Mouse (Mus musculus): Measurements from ENCODE around the gene 1700018F24Rik.
"Not testable (repeated sequence)": the region's sequence is repeated elsewhere in the genome, so short reads cannot be mapped to it uniquely, and the experiment has no call there.

Gene 1700018F24Rik

GRCm38 (mm10) chr5:145042690-145043089, at the start of gene 1700018F24Rik:
Gene 1700018F24Rik (plus strand): TSS chr5:145042990.
- CTCF ChIA-PET: not testable (repeated sequence)

- CTCF ChIA-PET: no interaction called here
Measured at GRCm38 (mm10) chr5:144998491-144998890, 44.3 kb upstream of the 1700018F24Rik start.

DNA sequence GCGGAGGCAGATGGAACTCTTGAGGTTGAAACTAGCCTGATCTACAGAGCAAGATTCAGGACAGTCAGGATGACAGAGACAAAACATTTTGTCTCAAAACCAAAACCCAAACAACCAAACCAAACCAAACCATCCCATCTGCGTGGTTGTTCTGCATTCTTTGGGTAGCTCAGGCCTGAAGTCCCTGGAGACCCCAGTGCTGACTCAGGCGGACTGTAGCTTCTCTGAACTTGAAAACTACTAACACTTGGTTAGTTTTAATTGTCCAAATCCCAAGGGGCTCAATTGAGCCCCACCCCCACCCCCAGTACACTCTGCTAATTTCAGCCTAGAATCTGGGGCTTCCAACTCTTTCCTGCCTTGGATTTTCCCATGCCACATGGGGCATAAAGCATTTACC, 39.4 kb upstream of the 1700018F24Rik start:
- CTCF ChIA-PET: no interaction called here

GRCm38 (mm10) chr5:145004495-145004894, 38.3 kb upstream of the 1700018F24Rik start:
- CTCF ChIA-PET: no interaction called here

- CTCF ChIA-PET: no interaction called here
Measured at GRCm38 (mm10) chr5:145005596-145005995, 37.2 kb upstream of the 1700018F24Rik start.

DNA sequence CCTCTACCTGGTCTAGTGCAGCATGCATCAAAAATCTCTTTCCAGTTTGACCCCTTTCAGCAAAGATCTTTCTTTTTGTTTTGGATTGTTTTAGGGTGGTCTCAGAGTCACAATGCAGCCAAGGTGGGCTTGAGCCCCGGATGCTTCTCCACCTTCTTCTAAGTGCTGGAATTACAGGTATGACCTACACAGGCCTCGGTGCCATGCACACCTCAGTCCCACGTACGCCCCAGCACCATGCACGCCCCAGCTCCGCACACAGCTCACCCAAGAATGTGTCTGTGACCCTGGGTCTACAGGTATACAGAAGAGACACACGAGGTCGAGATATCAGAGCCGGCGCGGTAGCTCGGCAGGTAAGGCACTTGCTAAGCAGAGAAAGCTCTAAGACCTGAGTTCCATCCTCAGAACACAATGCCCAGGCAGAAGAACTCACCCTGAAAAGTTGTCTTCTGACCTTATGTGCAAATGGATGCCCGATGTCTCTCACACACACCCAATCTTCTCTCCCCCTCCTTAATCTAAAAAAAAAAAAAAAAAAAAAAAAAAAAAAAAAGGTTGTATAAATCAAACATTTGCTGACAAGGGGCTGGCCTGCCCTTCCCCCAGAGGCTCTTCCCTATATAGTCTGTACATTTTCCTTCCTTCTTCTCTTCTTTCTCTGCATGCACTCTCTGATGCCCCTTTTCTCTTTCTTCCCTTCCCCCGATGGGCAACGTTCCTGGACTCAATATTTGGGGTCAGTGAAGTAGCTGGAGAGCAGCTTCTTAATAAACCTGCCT, 33.7 kb upstream of the 1700018F24Rik start:
- CTCF ChIA-PET: interaction anchor here (0.7 kb wide), 1 partner anchor 620 kb away, joined by 3 read pairs; no protein-coding TSS in a partner anchor

DNA sequence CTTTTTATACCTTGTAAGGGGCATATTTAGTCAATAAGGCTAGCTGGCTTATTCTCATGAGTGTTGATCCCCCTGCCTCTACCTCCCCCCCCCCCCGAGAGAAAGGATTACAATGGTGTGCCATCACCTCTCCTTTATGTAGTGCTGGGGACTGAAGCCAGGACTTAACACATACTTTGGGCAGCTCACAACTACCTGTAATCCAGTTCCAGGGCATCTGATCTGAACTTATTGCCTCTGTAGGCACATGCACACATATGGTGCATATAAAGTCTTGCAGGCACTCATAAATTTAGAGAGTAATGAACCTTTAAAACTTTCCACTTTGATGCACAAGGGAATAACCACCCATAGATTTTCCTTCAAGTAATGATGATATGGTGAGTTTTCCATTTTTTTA, 28.5 kb upstream of the 1700018F24Rik start:
- CTCF ChIA-PET: interaction anchor here (0.6 kb wide), 1 partner anchor 1447 kb away, joined by 4 read pairs; no protein-coding TSS in a partner anchor

DNA sequence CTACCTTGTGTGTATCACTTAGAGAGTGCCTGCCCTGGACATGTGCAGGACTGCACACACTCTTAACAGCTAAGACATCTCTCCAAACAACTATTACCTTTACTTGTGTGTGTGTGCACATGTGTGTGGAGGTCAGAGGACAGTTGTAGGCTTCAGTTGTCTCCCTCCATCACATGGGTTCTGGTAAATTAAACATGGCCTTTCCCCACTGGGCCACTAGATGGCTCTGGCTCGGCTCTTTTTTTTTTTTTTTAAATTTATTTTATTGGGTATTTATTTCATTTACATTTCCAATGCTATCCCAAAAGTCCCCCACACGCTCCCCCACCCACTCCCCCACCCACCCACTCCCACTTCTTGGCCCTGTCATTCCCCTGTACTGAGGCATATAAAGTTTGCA, 26.0 kb upstream of the 1700018F24Rik start:
- CTCF ChIA-PET: not testable (repeated sequence)

- CTCF ChIA-PET: not testable (repeated sequence)
Measured at GRCm38 (mm10) chr5:145020254-145020653, 22.5 kb upstream of the 1700018F24Rik start.

GRCm38 (mm10) chr5:145020712-145021111, 22.1 kb upstream of the 1700018F24Rik start:
- CTCF ChIA-PET: not testable (repeated sequence)

- CTCF ChIA-PET: not testable (repeated sequence)
Measured at GRCm38 (mm10) chr5:145030476-145030875, 12.3 kb upstream of the 1700018F24Rik start.

- CTCF ChIA-PET: not testable (repeated sequence)
Measured at GRCm38 (mm10) chr5:145032391-145032790, 10.4 kb upstream of the 1700018F24Rik start, which contains the start of gene Gm4871. Gene Gm4871 (minus strand): TSS chr5:145032754.

DNA sequence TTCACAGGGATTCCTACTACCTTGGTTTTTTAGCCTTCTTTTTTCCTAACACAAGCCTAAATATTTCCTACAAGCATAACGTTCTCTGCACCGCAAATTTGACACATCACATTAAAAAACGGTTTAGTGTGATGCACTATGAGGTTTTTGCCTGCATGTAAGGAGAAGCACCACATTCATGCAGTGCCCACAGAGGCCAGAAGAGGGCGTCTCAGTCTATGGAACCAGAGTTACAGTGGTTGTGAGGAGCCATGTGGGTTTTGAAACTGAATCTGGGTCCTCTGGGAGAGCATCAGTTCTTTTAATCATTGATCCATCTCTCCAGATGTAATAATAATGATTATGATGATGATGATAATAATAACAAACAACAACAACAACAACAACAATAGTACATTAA, 1.2 kb upstream of the 1700018F24Rik start:
- CTCF ChIA-PET: no interaction called here

- CTCF ChIA-PET: not testable (repeated sequence)
Measured at GRCm38 (mm10) chr5:145054187-145054586, 11.4 kb downstream of the 1700018F24Rik start.

DNA sequence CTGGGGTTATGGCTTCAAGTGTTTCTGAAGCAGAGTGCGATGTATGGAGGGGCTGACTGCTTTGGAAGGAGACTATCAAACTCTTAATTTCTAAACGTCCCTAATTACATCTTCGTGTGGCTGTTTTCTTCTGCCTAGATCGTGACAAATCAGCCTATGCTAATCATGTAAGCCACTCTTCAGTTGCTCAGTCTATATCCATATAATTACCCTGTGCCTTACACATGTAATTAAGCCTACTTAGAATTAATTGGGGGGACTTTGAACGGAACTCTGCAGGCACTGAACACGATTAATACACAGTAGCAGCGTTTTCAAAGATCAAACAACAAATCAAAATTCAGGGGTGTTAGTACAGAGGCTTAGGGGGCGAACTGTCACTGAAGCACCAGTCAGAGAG, 15.1 kb downstream of the 1700018F24Rik start:
- CTCF ChIA-PET: no interaction called here

DNA sequence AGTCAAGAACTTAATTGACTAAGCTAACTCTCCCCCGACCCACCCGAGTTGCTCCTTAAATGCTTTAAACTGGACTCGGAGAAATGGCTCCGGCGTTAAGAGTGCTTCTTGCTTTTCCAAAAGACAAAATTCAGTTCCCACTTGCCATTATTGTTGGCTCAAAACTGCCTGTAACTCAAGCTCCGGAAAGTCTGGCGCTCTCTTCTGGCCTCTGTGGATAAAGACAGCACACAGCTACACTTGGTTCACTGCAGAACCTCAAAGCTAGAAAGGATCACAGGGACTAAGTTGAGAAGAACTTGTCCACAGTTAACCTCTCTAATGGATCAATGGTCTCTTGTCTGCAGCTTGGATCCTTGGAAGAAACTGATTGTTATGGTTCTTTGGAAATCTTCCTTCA, 15.9 kb downstream of the 1700018F24Rik start:
- CTCF ChIA-PET: no interaction called here

DNA sequence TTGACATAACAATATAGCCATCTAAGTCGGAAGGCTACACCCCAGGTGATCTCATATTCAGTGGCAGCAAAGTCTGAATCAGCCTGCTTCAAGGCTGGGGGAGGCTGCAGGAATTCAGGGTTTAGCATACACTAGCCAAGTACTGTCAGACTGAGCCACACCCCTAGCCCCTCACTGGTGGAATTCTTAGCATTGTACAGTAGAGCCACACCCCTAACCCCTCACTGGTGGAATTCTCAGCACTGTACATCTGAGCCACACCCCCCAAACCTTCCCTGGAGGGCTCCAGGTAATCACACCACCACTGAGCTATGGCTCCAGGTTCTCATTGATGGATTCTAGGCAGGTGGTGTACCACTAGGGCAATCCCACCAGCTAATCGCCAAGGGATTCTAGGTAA, 16.7 kb downstream of the 1700018F24Rik start:
- CTCF ChIA-PET: no interaction called here

DNA sequence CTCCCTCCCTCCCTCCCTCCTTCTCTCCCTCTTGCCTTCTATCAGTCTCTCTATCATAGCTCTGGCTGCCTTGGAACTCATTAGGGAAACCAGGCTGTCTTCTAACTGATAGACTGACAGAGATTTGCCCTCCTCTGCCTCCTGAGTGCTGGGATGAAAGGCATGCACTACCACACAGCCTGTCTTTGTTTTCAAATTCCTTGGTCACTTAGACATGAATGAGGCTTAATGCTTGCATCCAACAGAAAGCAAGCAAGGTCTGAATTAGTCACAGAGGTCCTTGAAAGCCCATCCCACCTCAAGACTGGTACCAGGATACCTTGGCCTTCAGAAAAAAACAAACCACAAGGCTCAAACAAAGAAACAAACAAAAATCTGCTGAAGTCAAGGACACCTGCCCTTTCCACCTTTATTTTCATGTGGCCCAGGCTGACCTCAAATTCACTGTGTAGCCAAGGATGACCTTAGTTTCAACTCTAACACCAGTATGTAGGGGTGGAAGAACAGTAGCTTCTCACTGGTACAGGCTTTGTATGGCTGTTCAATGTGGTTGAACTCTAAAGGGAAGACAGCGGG, 22.1 kb downstream of the 1700018F24Rik start:
- CTCF ChIA-PET: no interaction called here

- CTCF ChIA-PET: no interaction called here
Measured at GRCm38 (mm10) chr5:145068863-145069262, 26.1 kb downstream of the 1700018F24Rik start.

DNA sequence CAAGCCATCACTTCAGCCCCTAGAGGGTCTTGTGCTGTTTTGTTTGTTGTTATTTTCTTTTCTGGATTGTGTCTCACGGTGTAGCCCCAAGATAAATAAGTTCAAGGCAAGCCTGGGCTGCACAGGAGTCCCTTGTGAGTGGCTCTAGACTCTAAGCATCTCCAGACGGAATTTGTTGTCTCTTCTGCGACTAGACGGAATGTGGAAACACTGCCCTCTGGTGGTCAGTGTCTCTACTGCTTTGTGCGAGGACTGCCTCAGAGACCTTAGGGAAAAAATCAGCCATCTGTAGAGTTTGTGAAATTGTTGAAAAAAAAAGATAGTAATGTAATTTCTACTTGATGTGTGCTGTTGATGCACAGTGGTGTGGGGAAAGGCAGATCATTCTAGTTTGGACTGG, 26.9 kb downstream of the 1700018F24Rik start:
- CTCF ChIA-PET: no interaction called here

GRCm38 (mm10) chr5:145071342-145071741, 28.6 kb downstream of the 1700018F24Rik start:
- CTCF ChIA-PET: no interaction called here

- CTCF ChIA-PET: no interaction called here
Measured at GRCm38 (mm10) chr5:145075081-145075480, 32.3 kb downstream of the 1700018F24Rik start.

DNA sequence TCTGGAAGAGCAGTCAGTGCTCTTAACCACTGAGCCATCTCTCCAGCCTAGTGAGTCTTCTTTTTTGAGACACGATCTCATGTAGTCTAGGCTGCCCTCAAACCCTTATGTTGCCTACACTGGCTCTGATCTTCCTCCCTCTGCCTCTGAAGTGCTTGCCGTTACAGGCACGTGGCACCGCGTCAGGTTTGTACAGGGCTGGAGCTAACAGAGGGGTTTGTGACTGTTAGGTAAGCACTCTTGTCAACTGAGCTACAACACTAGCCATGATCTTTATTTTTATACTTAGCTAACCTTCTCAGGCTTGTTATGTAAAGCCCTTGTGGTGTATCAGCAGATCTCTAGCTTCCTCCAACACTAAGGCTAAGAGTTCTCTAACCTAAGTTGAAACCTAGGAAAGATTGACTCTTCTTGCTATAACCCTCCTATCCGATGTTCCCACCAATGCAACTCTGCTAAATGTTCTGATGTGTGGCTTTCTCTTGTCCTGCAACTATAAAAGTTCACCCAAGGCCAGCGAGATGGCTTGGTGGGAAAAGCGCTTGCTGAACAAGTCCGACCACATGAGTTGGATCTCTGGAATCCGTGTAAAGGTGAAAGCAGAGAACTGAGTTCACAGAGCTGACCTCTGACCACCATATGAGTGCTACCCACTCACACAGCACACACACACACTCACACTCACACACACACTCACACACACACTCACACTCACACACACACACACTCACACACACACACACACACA, 39.2 kb downstream of the 1700018F24Rik start:
- CTCF ChIA-PET: no interaction called here
